14 mouse cellular contexts compared by ENCODE assay signal in genomic region chr19:6425595-6425994, GRCm38 (mm10). TPM values are rescaled to one million over a fixed set of nuclear protein-coding genes. Genes with fewer than 3 reads are reported as not detected.
DNase-seq lines count a peak whose midpoint lies in the region; ATAC-seq lines count a peak whose summit lies in the region.
"Had no signal": no experiment of that assay in that cellular context is flagged by ENCODE, and none has a peak within 500 bp of the region (broad histone marks: within the 10 kb centered on the region; RNA-seq: fewer than 3 reads in every experiment).

No protein-coding gene starts in this region.

- peak overlapping the region; percentile 25 for H3K4me2 ChIP-seq in midbrain, embryonic 13.5 days (replicated peaks)
- H3K4me2 ChIP-seq in midbrain, embryonic 11.5 days = no peak overlapping the region
- peak overlapping the region; percentile 18 for H3K4me2 ChIP-seq in forebrain, embryonic 16.5 days (ENCODE audit: low read length)
- peak overlapping the region; percentile 1; the same call in 1 of the 2 replicates for H3K4me2 ChIP-seq in midbrain, embryonic 15.5 days
- H3K4me2 ChIP-seq: lung, embryonic 15.5 days had no signal

- no peak overlapping the region for H3K4me3 ChIP-seq in midbrain, embryonic 13.5 days (replicated peaks)
- H3K4me3 ChIP-seq in midbrain, embryonic 11.5 days (ENCODE audit: low read depth, low read length) = no peak overlapping the region
- no peak overlapping the region for H3K4me3 ChIP-seq in forebrain, embryonic 16.5 days (replicated peaks; ENCODE audit: low read length)
- H3K4me3 ChIP-seq in midbrain, embryonic 15.5 days = no peak overlapping the region
- H3K4me3 ChIP-seq: heart, embryonic 10.5 days; lung, embryonic 15.5 days had no signal

- no peak overlapping the region for H3K9ac ChIP-seq in midbrain, embryonic 13.5 days (replicated peaks)
- no peak overlapping the region for H3K9ac ChIP-seq in midbrain, embryonic 11.5 days (ENCODE audit: low read length)
- H3K9ac ChIP-seq in forebrain, embryonic 16.5 days (replicated peaks; ENCODE audit: low read depth, low read length) = no peak overlapping the region
- H3K9ac ChIP-seq in midbrain, embryonic 15.5 days = no peak overlapping the region
- H3K9ac ChIP-seq: liver, embryonic 14.5 days; lung, embryonic 15.5 days had no signal

- no peaks in the 10 kb centered on the region for H3K9me3 ChIP-seq in midbrain, embryonic 13.5 days
- H3K9me3 ChIP-seq in midbrain, embryonic 11.5 days (ENCODE audit: control insufficient read depth, low read length) = no peaks in the 10 kb centered on the region
- H3K9me3 ChIP-seq in forebrain, embryonic 16.5 days (ENCODE audit: control insufficient read depth, low read length) = no peaks in the 10 kb centered on the region
- H3K9me3 ChIP-seq in midbrain, embryonic 15.5 days = no peaks in the 10 kb centered on the region
- H3K9me3 ChIP-seq: heart, embryonic 10.5 days; lung, embryonic 15.5 days had no signal

- H3K27me3 ChIP-seq in midbrain, embryonic 13.5 days = peaks cover 53% of the 10 kb centered on the region
- peaks cover 50% of the 10 kb centered on the region for H3K27me3 ChIP-seq in midbrain, embryonic 11.5 days (ENCODE audit: control insufficient read depth, insufficient read depth, low read length)
- H3K27me3 ChIP-seq in forebrain, embryonic 16.5 days (replicated peaks; ENCODE audit: control insufficient read depth, insufficient read depth, low read length) = peaks cover 11% of the 10 kb centered on the region; the same call in 1 of the 2 replicates
- 0 out of 2 replicates have a peak, but pooled peaks cover 3% of the 10 kb centered on the region for H3K27me3 ChIP-seq in midbrain, embryonic 15.5 days (replicated peaks)

- 0 out of 2 replicates have a peak, but pooled peaks have one; percentile 12 for ATAC-seq in midbrain, embryonic 13.5 days
- no peak for ATAC-seq in midbrain, embryonic 11.5 days (ENCODE audit: low FRiP score)
- ATAC-seq in forebrain, embryonic 16.5 days = peak; percentile 43
- ATAC-seq in midbrain, embryonic 15.5 days (replicated peaks) = no peak
- no peak for ATAC-seq in megakaryocyte-erythroid progenitor cell, adult 5-6 weeks (replicated peaks; ENCODE audit: low FRiP score, low TSS enrichment, poor library complexity, severe bottlenecking)
- ATAC-seq in megakaryocyte, adult 5-6 weeks (ENCODE audit: poor library complexity, severe bottlenecking) = no peak

- H3K36me3 ChIP-seq in midbrain, embryonic 13.5 days = peaks cover 13% of the 10 kb centered on the region
- H3K36me3 ChIP-seq in midbrain, embryonic 11.5 days (ENCODE audit: control insufficient read depth, insufficient read depth, low read length) = no peaks in the 10 kb centered on the region
- no peaks in the 10 kb centered on the region for H3K36me3 ChIP-seq in forebrain, embryonic 16.5 days (ENCODE audit: control insufficient read depth, insufficient read depth)
- H3K36me3 ChIP-seq in midbrain, embryonic 15.5 days (replicated peaks) = no peaks in the 10 kb centered on the region
- H3K36me3 ChIP-seq: heart, embryonic 10.5 days; lung, embryonic 15.5 days had no signal

- peak overlapping the region; percentile 48 for H3K27ac ChIP-seq in midbrain, embryonic 13.5 days
- no peak overlapping the region for H3K27ac ChIP-seq in midbrain, embryonic 11.5 days (ENCODE audit: low read depth, low read length)
- peak overlapping the region; percentile 79 for H3K27ac ChIP-seq in forebrain, embryonic 16.5 days (ENCODE audit: low read length)
- H3K27ac ChIP-seq in midbrain, embryonic 15.5 days = 0 out of 2 replicates have a peak overlapping the region, but pooled peaks have one; percentile 21
- H3K27ac ChIP-seq: heart, embryonic 10.5 days; liver, embryonic 14.5 days; lung, embryonic 15.5 days had no signal

- 43% methylated on average over 5 of the region's 5 CpGs for WGBS in midbrain, embryonic 13.5 days
- WGBS in midbrain, embryonic 11.5 days = 47% methylated on average over 5 of the region's 5 CpGs
- 20% methylated on average over 5 of the region's 5 CpGs for WGBS in forebrain, embryonic 16.5 days
- WGBS in midbrain, embryonic 15.5 days = 44% methylated on average over 5 of the region's 5 CpGs

- no peak for DNase-seq in midbrain, embryonic 11.5 days (ENCODE audit: low spot score, missing footprints)
- DNase-seq in layer of hippocampus, postnatal 14 days (ENCODE audit: low spot score in 2 of 2) = no peak
- DNase-seq: cerebellum, adult 9-11 months; gastrocnemius, postnatal 36 days; kidney, adult 11 months; thymus, postnatal 14 days had no signal

- H3K4me1 ChIP-seq in midbrain, embryonic 13.5 days (replicated peaks) = peaks cover 100% of the 10 kb centered on the region
- H3K4me1 ChIP-seq in midbrain, embryonic 11.5 days (ENCODE audit: control insufficient read depth, insufficient read depth, low read length) = peaks cover 24% of the 10 kb centered on the region
- peaks cover 97% of the 10 kb centered on the region for H3K4me1 ChIP-seq in forebrain, embryonic 16.5 days (replicated peaks; ENCODE audit: control insufficient read depth, insufficient read depth, low read length)
- H3K4me1 ChIP-seq in midbrain, embryonic 15.5 days = peaks cover 99% of the 10 kb centered on the region

RNA-seq across cellular contexts. Expression of gene Nrxn2, which starts 7.1 kb away (rescaled TPM):
- polyA plus RNA-seq in midbrain, embryonic 13.5 days (2015; fragmentation: Nextera tagmentation; extraction: Ambion mirVana) = 20.7 and 24.3 TPM in 2 replicates
- polyA plus RNA-seq in midbrain, embryonic 11.5 days (2014; fragmentation: Nextera tagmentation; extraction: Ambion mirVana) = 9.2 and 9.5 TPM in 2 replicates
- 28.1 and 28.5 TPM in 2 replicates for polyA plus RNA-seq in forebrain, embryonic 16.5 days (2015; fragmentation: Nextera tagmentation; extraction: Ambion mirVana)
- 44.6 and 44.9 TPM in 2 replicates for polyA plus RNA-seq in midbrain, embryonic 15.5 days (2015; fragmentation: Nextera tagmentation; extraction: Ambion mirVana)
- not detected in 2 replicates for total RNA-seq in megakaryocyte-erythroid progenitor cell, adult 5-6 weeks (2014; fragmentation: Nextera tagmentation)
- not detected in 2 replicates for total RNA-seq in megakaryocyte-erythroid progenitor cell, adult 5-6 weeks (2017)
- total RNA-seq in megakaryocyte, adult 5-6 weeks (2015) = 0.21 TPM in 1 of 2 replicates, not detected in the other
- total RNA-seq in megakaryocyte, adult 5-6 weeks (2017) = not detected in 2 replicates
- total RNA-seq in layer of hippocampus, postnatal 14 days (2021) = 100 to 1,000 TPM; 549 to 577 TPM

RNA-seq across cellular contexts. Expression of gene Rasgrp2, which starts 26.5 kb away (rescaled TPM):
- polyA plus RNA-seq in midbrain, embryonic 13.5 days (2015; fragmentation: Nextera tagmentation; extraction: Ambion mirVana) = 28.5 and 29.6 TPM in 2 replicates
- polyA plus RNA-seq in midbrain, embryonic 11.5 days (2014; fragmentation: Nextera tagmentation; extraction: Ambion mirVana) = 14.1 and 16.8 TPM in 2 replicates
- polyA plus RNA-seq in forebrain, embryonic 16.5 days (2015; fragmentation: Nextera tagmentation; extraction: Ambion mirVana) = 48.8 and 60.8 TPM in 2 replicates
- polyA plus RNA-seq in midbrain, embryonic 15.5 days (2015; fragmentation: Nextera tagmentation; extraction: Ambion mirVana) = 73.1 and 93.6 TPM in 2 replicates
- 41.2 and 64.6 TPM in 2 replicates for total RNA-seq in megakaryocyte-erythroid progenitor cell, adult 5-6 weeks (2014; fragmentation: Nextera tagmentation)
- total RNA-seq in megakaryocyte-erythroid progenitor cell, adult 5-6 weeks (2017) = 21.6 and 32.0 TPM in 2 replicates
- 213 and 232 TPM in 2 replicates for total RNA-seq in megakaryocyte, adult 5-6 weeks (2015)
- total RNA-seq in megakaryocyte, adult 5-6 weeks (2017) = 195 and 214 TPM in 2 replicates
- total RNA-seq in layer of hippocampus, postnatal 14 days (2021) = 10 to 100 TPM; 40.2 to 44.9 TPM

RNA-seq across cellular contexts. Expression of gene Pygm, which starts 41.4 kb away (rescaled TPM):
- polyA plus RNA-seq in midbrain, embryonic 13.5 days (2015; fragmentation: Nextera tagmentation; extraction: Ambion mirVana) = 1.9 and 2.2 TPM in 2 replicates
- 0.81 and 1.8 TPM in 2 replicates for polyA plus RNA-seq in midbrain, embryonic 11.5 days (2014; fragmentation: Nextera tagmentation; extraction: Ambion mirVana)
- 2.4 and 2.8 TPM in 2 replicates for polyA plus RNA-seq in forebrain, embryonic 16.5 days (2015; fragmentation: Nextera tagmentation; extraction: Ambion mirVana)
- polyA plus RNA-seq in midbrain, embryonic 15.5 days (2015; fragmentation: Nextera tagmentation; extraction: Ambion mirVana) = 5.9 and 9.5 TPM in 2 replicates
- total RNA-seq in megakaryocyte-erythroid progenitor cell, adult 5-6 weeks (2014; fragmentation: Nextera tagmentation) = 4.9 TPM in 1 of 2 replicates, not detected in the other
- total RNA-seq in megakaryocyte-erythroid progenitor cell, adult 5-6 weeks (2017) = 0.04 and 4.9 TPM in 2 replicates
- total RNA-seq in megakaryocyte, adult 5-6 weeks (2015) = 0.80 and 3.2 TPM in 2 replicates
- 0.11 and 0.12 TPM in 2 replicates for total RNA-seq in megakaryocyte, adult 5-6 weeks (2017)
- total RNA-seq in layer of hippocampus, postnatal 14 days (2021) = 10 to 100 TPM; 28.0 to 37.5 TPM

Comparison
In these comparisons a context has a peak if more than half of its experiments do, and no peak if none do; other contexts are left out.
1. ATAC-seq: peak in midbrain, embryonic 13.5 days (single experiment) and forebrain, embryonic 16.5 days (single experiment); none in midbrain, embryonic 11.5 days (single experiment), midbrain, embryonic 15.5 days (single experiment), megakaryocyte-erythroid progenitor cell, adult 5-6 weeks (single experiment) and megakaryocyte, adult 5-6 weeks (single experiment).